Mouse (Mus musculus) adipose tissue, adult 10 weeks (tissue): ENCODE data around the gene Tmem201. TPM values are rescaled to one million over a fixed set of nuclear protein-coding genes. Genes with fewer than 3 reads are reported as not detected.

Experiments used
- polyA plus RNA-seq: library from polyadenylated mRNA; stranded (reverse); fragments of 350-450 nt; fragmentation: Illumina TruSeq; extraction: RNeasy Lipid Tissue Mini Kit (QIAGEN cat#74804); gene quantifications from one replicate; pipeline ENCODE4 v1.2.3, GENCODE M21; 2014; ENCODE audit warnings: low read depth, low replicate concordance

Gene Tmem201
- polyA plus RNA-seq = 14.9 TPM

DNA sequence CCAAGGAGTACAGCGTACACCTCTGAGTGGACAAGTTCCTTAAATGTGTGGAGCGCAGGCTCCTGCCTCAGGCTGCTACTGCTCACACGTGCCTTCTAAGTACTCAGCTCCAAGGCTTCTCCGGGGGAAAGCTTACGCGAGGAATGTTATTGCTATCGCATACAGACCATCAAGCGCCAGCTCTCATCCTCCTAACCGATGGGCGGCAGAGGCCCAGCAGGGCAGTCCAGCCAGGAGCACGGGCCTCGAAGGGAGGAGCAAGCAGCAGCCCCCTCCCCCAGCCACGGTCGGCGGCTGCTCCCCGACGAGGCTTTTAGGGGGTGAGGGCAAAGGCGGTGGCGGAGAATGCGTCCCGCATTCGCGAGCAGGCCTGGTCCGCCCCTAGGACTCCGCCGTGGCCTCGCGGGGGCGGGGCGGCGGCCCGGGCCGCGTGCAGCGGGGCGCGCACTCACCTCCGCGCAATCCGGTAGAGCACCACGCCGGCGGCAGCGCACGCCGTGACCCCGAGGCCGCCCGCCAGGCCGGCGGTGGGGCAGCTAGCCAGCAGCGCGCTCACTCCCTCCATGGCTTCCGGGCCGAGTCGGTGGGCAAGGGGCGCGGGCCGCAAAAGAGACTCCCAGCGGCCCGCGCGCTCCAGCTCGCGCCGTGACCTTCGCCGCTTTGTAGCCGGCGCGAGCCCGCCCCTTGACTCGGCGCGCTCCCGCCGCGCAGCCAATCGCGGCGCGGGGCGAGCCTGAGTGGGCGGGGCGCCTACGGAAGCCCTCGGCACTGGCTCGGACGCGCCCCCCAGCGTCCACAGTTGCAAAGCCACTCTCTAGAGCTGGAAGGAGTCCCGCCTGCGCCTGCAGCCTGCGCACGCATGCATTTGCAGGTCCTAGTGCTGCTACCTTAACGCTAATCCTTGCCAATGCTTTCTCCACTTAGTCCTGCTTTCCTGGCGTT, at the start of gene Tmem201:
TSS of gene Tmem201 (minus strand) at position 662 of the 942 bp plus-strand sequence.

DNA sequence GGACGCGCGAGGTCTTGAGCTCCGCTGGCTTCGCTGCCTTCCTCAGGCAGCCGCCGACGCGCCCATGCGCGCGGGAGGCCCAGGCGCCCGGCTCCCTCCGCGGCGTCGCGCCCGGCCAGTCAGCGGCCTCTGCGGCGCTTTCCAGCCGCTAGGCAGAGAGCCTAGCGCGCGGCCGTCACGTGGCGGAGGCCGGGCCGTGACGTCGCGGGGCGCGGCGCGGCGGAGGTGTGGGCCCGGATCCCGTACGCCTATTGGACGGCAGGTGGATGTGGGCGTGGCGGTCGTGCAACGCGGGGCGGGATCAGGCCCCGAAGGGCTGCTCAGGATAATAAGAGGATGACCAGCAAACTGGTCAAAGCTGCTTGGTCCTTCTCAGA, 36.2 kb upstream of the Tmem201 start, which contains the start of gene Slc25a33:
TSS of gene Slc25a33 (minus strand) at position 184 of the 377 bp plus-strand sequence.

GRCm38 (mm10) chr4:149702210-149702979, 35.4 kb downstream of the Tmem201 start, which contains the start of gene Pik3cd:
Pik3cd (minus strand) TSS chr4:149702571.

Other genes starting within 250 kb of the Tmem201 start
- 35.7 TPM for gene Ctnnbip1, start 219.8 kb downstream of the Tmem201 start, polyA plus RNA-seq
- gene Clstn1, start 151.6 kb downstream of the Tmem201 start, polyA plus RNA-seq = 57.1 TPM
- gene Pik3cd, start 35.5 kb downstream of the Tmem201 start, polyA plus RNA-seq = 7.1 TPM
- gene Slc25a33, start 36.2 kb upstream of the Tmem201 start, polyA plus RNA-seq = 11.4 TPM
- gene Spsb1, start 217.0 kb upstream of the Tmem201 start, polyA plus RNA-seq = 24.2 TPM